Mouse (Mus musculus): ENCODE results near the gene Cyp1a2. TPM values are rescaled to one million over a fixed set of nuclear protein-coding genes. Genes with fewer than 3 reads are reported as not detected.

Gene Cyp1a2
- polyA plus RNA-seq, 1 experiment from 2014 or later = not detected

- no peak for ATAC-seq
- Histone ChIP-seq H3K27ac (ENCODE audit: low read length) (no peak overlapping the region), H3K4me3 (ENCODE audit: low read depth, low read length) (no peak overlapping the region), H3K9me3 (replicated peaks; ENCODE audit: control insufficient read depth, low read length, poor library complexity, severe bottlenecking) (no peaks in the 10 kb centered on the region), H3K4me2 (ENCODE audit: low read length) (no peak overlapping the region), H3K9ac (ENCODE audit: low read depth, low read length) (no peak overlapping the region), H3K4me1 (ENCODE audit: control insufficient read depth, insufficient read depth, low read length) (no peaks in the 10 kb centered on the region), H3K27me3 (ENCODE audit: control insufficient read depth, insufficient read depth, low read depth, low read length) (no peaks in the 10 kb centered on the region), H3K36me3 (ENCODE audit: control insufficient read depth, insufficient read depth, low read length) (no peaks in the 10 kb centered on the region)
- WGBS = 85% methylated on average over 3 of the region's 3 CpGs
Measured at GRCm38 (mm10) chr9:57667136-57667535, 16.4 kb downstream of the Cyp1a2 start.

- Histone ChIP-seq H3K27me3 (ENCODE audit: control insufficient read depth, insufficient read depth, low read depth, low read length) (no peaks in the 10 kb centered on the region), H3K4me3 (ENCODE audit: low read depth, low read length) (no peak overlapping the region)
- 87% methylated on average over 8 of the region's 8 CpGs for WGBS
Measured at GRCm38 (mm10) chr9:57666536-57666935, 17.0 kb downstream of the Cyp1a2 start.

GRCm38 (mm10) chr9:57664616-57665015, 18.9 kb downstream of the Cyp1a2 start:
- peak overlapping the region; percentile 28; the same call in 1 of the 2 replicates for H3K9ac ChIP-seq (ENCODE audit: low read depth, low read length)
- no peak overlapping the region for H3K27ac ChIP-seq (ENCODE audit: low read length)
- 72% methylated on average over 7 of the region's 7 CpGs for WGBS
- H3K4me1 ChIP-seq (ENCODE audit: control insufficient read depth, insufficient read depth, low read length) = no peaks in the 10 kb centered on the region
- H3K4me2 ChIP-seq (ENCODE audit: low read length) = no peak overlapping the region
- ATAC-seq = no peak
- H3K4me3 ChIP-seq (ENCODE audit: low read depth, low read length) = no peak overlapping the region
- no peaks in the 10 kb centered on the region for H3K27me3 ChIP-seq (ENCODE audit: control insufficient read depth, insufficient read depth, low read depth, low read length)
- H3K36me3 ChIP-seq (ENCODE audit: control insufficient read depth, insufficient read depth, low read length) = no peaks in the 10 kb centered on the region
- H3K9me3 ChIP-seq (replicated peaks; ENCODE audit: control insufficient read depth, low read length, poor library complexity, severe bottlenecking) = no peaks in the 10 kb centered on the region

More at GRCm38 (mm10) chr9:57666536-57666935, 17.0 kb downstream of the Cyp1a2 start:
- H3K4me2 ChIP-seq (ENCODE audit: low read length) = no peak overlapping the region
- H3K4me1 ChIP-seq (ENCODE audit: control insufficient read depth, insufficient read depth, low read length) = no peaks in the 10 kb centered on the region
- H3K36me3 ChIP-seq (ENCODE audit: control insufficient read depth, insufficient read depth, low read length) = no peaks in the 10 kb centered on the region
- H3K9ac ChIP-seq (ENCODE audit: low read depth, low read length) = no peak overlapping the region
- no peak overlapping the region for H3K27ac ChIP-seq (ENCODE audit: low read length)
- no peaks in the 10 kb centered on the region for H3K9me3 ChIP-seq (replicated peaks; ENCODE audit: control insufficient read depth, low read length, poor library complexity, severe bottlenecking)
- ATAC-seq = no peak

- Histone ChIP-seq H3K36me3 (ENCODE audit: control insufficient read depth, insufficient read depth, low read length) (no peaks in the 10 kb centered on the region), H3K9ac (ENCODE audit: low read depth, low read length) (no peak overlapping the region), H3K27me3 (ENCODE audit: control insufficient read depth, insufficient read depth, low read depth, low read length) (no peaks in the 10 kb centered on the region), H3K27ac (ENCODE audit: low read length) (no peak overlapping the region), H3K4me3 (ENCODE audit: low read depth, low read length) (no peak overlapping the region), H3K4me1 (ENCODE audit: control insufficient read depth, insufficient read depth, low read length) (no peaks in the 10 kb centered on the region), H3K9me3 (replicated peaks; ENCODE audit: control insufficient read depth, low read length, poor library complexity, severe bottlenecking) (no peaks in the 10 kb centered on the region), H3K4me2 (ENCODE audit: low read length) (no peak overlapping the region)
- ATAC-seq = no peak
- 62% methylated on average over 3 of the region's 3 CpGs for WGBS
Measured at GRCm38 (mm10) chr9:57661552-57661951, 22.0 kb downstream of the Cyp1a2 start.

- no peak overlapping the region for H3K9ac ChIP-seq (ENCODE audit: low read depth, low read length)
- no peak for ATAC-seq
- no peak overlapping the region for H3K4me2 ChIP-seq (ENCODE audit: low read length)
- no peaks in the 10 kb centered on the region for H3K9me3 ChIP-seq (replicated peaks; ENCODE audit: control insufficient read depth, low read length, poor library complexity, severe bottlenecking)
- no peaks in the 10 kb centered on the region for H3K36me3 ChIP-seq (ENCODE audit: control insufficient read depth, insufficient read depth, low read length)
- WGBS = 89% methylated on average over 6 of the region's 6 CpGs
- H3K4me3 ChIP-seq (ENCODE audit: low read depth, low read length) = no peak overlapping the region
- H3K4me1 ChIP-seq (ENCODE audit: control insufficient read depth, insufficient read depth, low read length) = peaks cover 3% of the 10 kb centered on the region; the same call in 1 of the 2 replicates
- H3K27ac ChIP-seq (ENCODE audit: low read length) = no peak overlapping the region
- no peaks in the 10 kb centered on the region for H3K27me3 ChIP-seq (ENCODE audit: control insufficient read depth, insufficient read depth, low read depth, low read length)
Measured at GRCm38 (mm10) chr9:57660501-57660900, 23.0 kb downstream of the Cyp1a2 start.

GRCm38 (mm10) chr9:57659774-57660173, 23.7 kb downstream of the Cyp1a2 start:
- no peak overlapping the region for H3K4me2 ChIP-seq (ENCODE audit: low read length)
- ATAC-seq = peak; percentile 68; the same call in 1 of the 2 replicates
- no peak overlapping the region for H3K4me3 ChIP-seq (ENCODE audit: low read depth, low read length)
- H3K9me3 ChIP-seq (replicated peaks; ENCODE audit: control insufficient read depth, low read length, poor library complexity, severe bottlenecking) = no peaks in the 10 kb centered on the region
- H3K27me3 ChIP-seq (ENCODE audit: control insufficient read depth, insufficient read depth, low read depth, low read length) = no peaks in the 10 kb centered on the region
- no peaks in the 10 kb centered on the region for H3K36me3 ChIP-seq (ENCODE audit: control insufficient read depth, insufficient read depth, low read length)
- no peak overlapping the region for H3K27ac ChIP-seq (ENCODE audit: low read length)
- peaks cover 3% of the 10 kb centered on the region; the same call in 1 of the 2 replicates for H3K4me1 ChIP-seq (ENCODE audit: control insufficient read depth, insufficient read depth, low read length)
- WGBS = 25% methylated on average over 4 of the region's 4 CpGs
- H3K9ac ChIP-seq (ENCODE audit: low read depth, low read length) = no peak overlapping the region

GRCm38 (mm10) chr9:57658970-57659369, 24.5 kb downstream of the Cyp1a2 start:
- Histone ChIP-seq H3K4me1 (ENCODE audit: control insufficient read depth, insufficient read depth, low read length) (peaks cover 3% of the 10 kb centered on the region; the same call in 1 of the 2 replicates), H3K4me2 (ENCODE audit: low read length) (no peak overlapping the region), H3K27ac (ENCODE audit: low read length) (no peak overlapping the region), H3K36me3 (ENCODE audit: control insufficient read depth, insufficient read depth, low read length) (no peaks in the 10 kb centered on the region), H3K27me3 (ENCODE audit: control insufficient read depth, insufficient read depth, low read depth, low read length) (no peaks in the 10 kb centered on the region), H3K4me3 (ENCODE audit: low read depth, low read length) (no peak overlapping the region), H3K9ac (ENCODE audit: low read depth, low read length) (no peak overlapping the region), H3K9me3 (replicated peaks; ENCODE audit: control insufficient read depth, low read length, poor library complexity, severe bottlenecking) (no peaks in the 10 kb centered on the region)
- no peak for ATAC-seq
- WGBS = 80% methylated on average over 4 of the region's 4 CpGs

- Histone ChIP-seq H3K27me3 (ENCODE audit: control insufficient read depth, insufficient read depth, low read depth, low read length) (no peaks in the 10 kb centered on the region), H3K4me3 (ENCODE audit: low read depth, low read length) (no peak overlapping the region), H3K36me3 (ENCODE audit: control insufficient read depth, insufficient read depth, low read length) (no peaks in the 10 kb centered on the region), H3K27ac (ENCODE audit: low read length) (no peak overlapping the region), H3K4me1 (ENCODE audit: control insufficient read depth, insufficient read depth, low read length) (peaks cover 3% of the 10 kb centered on the region; the same call in 1 of the 2 replicates), H3K9ac (ENCODE audit: low read depth, low read length) (no peak overlapping the region), H3K4me2 (ENCODE audit: low read length) (no peak overlapping the region), H3K9me3 (replicated peaks; ENCODE audit: control insufficient read depth, low read length, poor library complexity, severe bottlenecking) (no peaks in the 10 kb centered on the region)
- ATAC-seq = no peak
- WGBS = 50% methylated on average over 4 of the region's 4 CpGs
Measured at GRCm38 (mm10) chr9:57657843-57658242, 25.7 kb downstream of the Cyp1a2 start.

GRCm38 (mm10) chr9:57656631-57657350, 26.7 kb downstream of the Cyp1a2 start:
- H3K9me3 ChIP-seq (replicated peaks; ENCODE audit: control insufficient read depth, low read length, poor library complexity, severe bottlenecking) = no peaks in the 10 kb centered on the region
- no peak overlapping the region for H3K4me3 ChIP-seq (ENCODE audit: low read depth, low read length)
- H3K27ac ChIP-seq (ENCODE audit: low read length) = no peak overlapping the region
- ATAC-seq = no peak
- no peak overlapping the region for H3K9ac ChIP-seq (ENCODE audit: low read depth, low read length)
- no peak overlapping the region for H3K4me2 ChIP-seq (ENCODE audit: low read length)
- peaks cover 3% of the 10 kb centered on the region; the same call in 1 of the 2 replicates for H3K4me1 ChIP-seq (ENCODE audit: control insufficient read depth, insufficient read depth, low read length)
- WGBS = 88% methylated on average over 19 of the region's 19 CpGs
- no peaks in the 10 kb centered on the region for H3K27me3 ChIP-seq (ENCODE audit: control insufficient read depth, insufficient read depth, low read depth, low read length)
- H3K36me3 ChIP-seq (ENCODE audit: control insufficient read depth, insufficient read depth, low read length) = no peaks in the 10 kb centered on the region
